Mouse (Mus musculus): ENCODE measurements around the gene 2810459M11Rik.
"Not testable (repeated sequence)": the region's sequence is repeated elsewhere in the genome, so short reads cannot be mapped to it uniquely, and the experiment has no call there.

2810459M11Rik gene

DNA sequence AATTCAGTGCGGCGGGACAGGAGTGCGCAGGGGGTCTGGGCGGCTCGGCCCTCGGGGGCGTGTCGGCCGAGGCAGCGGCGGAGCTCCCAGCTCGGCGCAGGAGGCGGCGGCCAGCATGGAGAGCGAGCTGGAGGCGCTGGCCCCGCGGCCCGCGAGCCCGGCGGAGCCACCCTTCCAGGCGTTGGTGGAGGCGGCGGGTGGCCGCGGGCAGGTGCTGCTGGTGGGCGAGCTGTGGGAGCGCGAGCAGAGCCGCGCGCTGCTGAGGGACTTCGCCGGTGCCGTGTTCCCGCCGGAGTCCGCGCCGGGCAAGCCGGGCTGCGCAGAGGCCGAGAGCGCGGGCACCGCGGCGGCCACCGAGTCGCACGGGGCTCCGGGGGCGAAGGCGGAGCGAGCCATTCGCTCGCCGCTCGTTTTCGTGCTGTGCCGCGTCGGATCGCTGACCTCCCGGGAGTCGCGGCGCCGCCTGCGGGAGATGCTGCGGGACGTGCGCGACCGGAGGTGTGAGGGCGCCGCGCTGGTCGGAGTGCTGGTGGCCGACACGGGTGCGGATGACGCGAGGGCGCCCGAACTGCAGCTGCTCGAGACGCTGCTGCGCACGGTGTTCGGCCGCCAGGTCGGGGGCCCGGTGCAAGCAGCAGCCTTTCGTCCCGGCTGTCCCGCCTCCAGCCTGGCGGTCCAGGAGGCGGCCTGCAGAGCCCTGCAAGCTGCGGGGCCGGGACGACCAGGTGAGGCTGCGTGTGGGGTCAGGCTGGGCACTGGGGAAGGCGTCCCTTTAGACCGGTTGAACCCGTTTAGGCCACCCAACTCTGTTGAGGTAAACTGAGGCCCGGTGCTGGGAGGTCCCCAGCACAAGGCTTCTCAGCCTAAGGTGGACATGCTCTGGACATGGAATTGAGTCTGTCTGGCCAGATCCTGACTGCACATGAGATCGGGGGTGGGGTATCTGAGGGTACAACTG lies at the start of gene 2810459M11Rik:
TSS of gene 2810459M11Rik (plus strand) at position 16 of the 958 bp plus-strand sequence.
- DNase-seq = no peak

DNA sequence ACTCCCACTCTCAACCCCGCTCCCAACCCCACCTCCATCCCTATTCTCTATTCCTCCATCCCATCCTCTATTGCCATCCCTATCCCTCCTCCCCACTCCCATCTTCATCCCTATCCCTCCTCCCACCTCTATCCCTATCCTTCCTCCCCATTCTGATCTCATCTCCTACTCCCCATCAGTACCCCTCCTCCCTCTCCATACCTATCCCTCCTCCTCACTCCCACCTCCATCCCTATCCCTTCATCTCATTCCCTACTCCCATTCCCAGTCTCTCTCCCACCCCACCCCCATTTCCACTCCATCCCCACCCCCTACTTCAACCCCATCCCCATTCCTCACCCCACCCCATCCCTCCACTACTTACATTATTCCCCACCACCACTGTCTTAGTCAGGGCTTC lies 48.4 kb upstream of the 2810459M11Rik start:
- no peak for DNase-seq

DNA sequence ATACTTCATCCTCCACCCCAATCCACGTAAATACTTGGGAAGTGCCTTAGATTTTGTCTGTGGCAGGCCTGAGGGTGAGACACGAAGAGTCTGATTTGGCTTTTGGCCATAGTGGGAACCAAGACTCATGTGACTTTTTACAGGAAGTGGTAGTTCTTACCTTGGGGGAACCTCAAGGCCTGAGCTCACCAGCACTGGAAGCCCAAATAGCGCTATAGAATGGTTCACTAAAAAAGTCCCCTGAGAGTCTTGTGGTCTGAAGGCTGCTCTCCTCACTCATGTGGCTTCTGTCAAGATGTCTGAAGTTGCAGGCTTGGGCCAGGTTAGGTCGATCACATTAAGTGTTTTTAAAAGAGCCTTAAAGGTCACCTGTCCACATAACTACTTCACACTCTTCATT lies 47.7 kb upstream of the 2810459M11Rik start:
- DNase-seq = no peak

DNA sequence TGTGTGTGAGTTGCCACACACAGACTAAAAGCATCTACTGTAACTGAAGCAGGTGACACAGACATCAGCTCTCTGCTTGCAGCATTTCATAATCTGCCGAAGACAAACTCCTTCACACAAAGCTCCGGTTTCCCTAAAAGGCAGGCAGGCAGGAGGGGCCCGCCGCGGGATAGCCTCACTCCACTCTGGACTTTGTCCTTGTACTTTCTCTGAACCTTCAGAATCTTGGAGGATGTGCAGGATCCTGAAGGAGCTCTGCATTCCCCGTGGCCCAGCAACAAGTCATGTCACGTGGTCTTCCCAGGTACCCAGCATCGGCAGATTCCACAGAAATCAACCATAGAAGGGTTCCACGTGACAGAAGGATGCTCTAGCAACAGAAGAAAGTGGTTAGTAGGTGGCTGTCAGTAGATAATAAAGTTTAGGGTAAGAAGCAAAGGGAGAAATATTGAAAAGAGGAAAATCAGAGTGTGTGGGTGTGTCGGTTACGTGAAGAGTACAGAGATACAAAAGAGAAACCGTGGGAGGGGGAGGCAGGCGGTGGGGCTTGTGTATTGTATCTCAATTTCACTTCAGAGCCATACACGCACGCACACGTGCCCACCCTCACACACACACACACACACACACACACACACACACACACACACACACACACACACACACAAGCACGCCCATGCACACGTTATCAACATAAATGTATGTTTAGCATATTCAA lies 45.7 kb upstream of the 2810459M11Rik start:
- no peak for DNase-seq

DNA sequence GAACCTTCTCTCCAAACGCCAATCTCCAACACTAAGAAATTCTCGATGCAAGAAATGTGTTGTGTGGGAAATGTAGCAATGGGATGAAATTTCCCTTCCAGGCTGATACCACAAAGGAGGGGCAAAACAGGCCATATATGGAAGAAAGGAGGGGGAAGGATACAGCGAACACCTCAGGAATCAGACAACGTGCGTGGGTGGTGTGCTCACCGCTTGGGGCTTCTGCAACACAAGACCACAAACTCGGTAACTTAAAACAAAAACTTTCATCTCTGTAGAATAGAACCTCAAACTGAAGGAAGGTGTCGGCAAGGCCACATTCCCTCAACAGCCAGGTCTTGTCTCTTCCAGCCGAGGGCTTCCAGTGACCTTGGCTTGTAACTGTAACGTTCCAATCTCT lies 40.1 kb upstream of the 2810459M11Rik start:
- DNase-seq = no peak

DNA sequence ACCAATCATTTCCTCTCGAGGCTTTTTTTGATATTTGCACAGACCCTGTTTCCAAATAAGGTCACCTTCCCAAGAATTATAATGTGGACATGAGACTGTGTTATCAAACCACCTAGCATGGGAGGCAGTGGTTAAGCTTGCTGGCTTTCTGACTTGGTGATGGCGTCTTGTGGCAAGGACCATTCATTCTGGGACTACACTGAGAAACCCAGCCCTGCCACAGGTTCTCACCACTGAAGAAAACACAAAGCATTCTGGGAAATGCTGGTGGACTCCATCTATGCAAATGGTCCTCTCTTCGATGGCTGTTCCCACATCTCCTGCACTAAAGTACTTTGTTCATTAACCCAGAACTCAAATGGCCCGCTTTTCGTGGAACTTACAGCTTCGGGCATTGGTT lies 39.6 kb upstream of the 2810459M11Rik start:
- no peak for DNase-seq

DNA sequence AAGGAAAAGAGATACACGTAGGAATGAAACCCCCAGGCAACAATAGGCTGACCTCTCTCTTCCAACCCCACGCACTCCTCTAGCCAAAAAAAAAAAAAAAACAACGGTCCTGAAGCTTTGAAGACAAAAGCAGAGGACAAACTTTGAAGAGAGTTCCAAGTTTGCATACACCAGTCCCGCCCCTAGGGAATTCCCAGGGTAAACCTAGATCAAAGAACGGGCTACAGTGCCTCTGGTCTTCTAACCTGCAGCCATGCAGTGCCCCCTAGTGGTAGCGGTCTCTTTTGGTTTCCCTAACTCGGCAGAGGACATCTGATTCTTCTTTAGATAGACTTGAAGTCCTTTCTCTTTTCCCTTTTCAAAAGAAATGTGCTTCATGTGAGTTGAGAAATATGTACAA lies 37.9 kb upstream of the 2810459M11Rik start:
- peak; percentile 71 for DNase-seq

DNA sequence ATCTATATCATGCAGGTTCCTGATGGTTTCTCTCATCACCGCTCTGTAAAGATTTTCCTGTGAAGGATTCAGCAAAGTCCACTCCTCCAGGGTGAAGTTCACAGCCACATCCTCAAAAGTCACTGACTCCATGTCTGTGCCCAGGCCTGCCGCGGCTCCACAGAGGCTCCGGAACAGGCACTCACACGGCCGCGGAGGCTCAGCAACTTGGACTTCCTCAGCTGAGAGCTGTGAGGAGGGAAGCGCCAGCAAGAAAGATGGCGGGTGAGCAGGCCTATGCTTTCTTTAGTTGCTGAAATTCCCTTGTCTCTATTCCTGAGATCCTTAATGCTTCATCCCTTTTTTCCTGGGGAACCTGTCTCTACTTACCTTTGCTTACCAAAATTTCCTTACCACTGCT lies 29.9 kb upstream of the 2810459M11Rik start:
- DNase-seq = not testable (repeated sequence)

DNA sequence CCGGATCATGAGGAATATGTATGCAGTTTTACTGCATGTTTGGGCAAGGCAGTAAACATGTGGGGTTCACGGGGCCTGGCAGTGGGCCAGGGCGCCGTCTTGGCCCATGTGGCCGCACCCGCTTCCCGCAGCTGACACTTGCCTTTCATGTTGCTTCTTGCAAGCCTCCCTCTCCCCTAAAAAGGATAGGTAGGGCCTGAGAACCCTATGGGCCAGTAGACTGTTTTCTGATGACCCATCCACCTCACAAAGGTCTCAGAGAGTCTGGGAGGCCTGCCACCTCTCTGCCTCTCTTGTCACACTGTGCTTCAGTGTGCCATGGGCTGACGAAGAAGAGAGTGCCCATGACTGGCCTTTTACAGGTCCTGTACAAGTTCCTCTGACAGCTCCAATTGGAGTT lies 29.1 kb upstream of the 2810459M11Rik start, which contains the start of gene Spata3:
TSS of gene Spata3 (plus strand) at position 301 of the 400 bp plus-strand sequence.
- no peak for DNase-seq

DNA sequence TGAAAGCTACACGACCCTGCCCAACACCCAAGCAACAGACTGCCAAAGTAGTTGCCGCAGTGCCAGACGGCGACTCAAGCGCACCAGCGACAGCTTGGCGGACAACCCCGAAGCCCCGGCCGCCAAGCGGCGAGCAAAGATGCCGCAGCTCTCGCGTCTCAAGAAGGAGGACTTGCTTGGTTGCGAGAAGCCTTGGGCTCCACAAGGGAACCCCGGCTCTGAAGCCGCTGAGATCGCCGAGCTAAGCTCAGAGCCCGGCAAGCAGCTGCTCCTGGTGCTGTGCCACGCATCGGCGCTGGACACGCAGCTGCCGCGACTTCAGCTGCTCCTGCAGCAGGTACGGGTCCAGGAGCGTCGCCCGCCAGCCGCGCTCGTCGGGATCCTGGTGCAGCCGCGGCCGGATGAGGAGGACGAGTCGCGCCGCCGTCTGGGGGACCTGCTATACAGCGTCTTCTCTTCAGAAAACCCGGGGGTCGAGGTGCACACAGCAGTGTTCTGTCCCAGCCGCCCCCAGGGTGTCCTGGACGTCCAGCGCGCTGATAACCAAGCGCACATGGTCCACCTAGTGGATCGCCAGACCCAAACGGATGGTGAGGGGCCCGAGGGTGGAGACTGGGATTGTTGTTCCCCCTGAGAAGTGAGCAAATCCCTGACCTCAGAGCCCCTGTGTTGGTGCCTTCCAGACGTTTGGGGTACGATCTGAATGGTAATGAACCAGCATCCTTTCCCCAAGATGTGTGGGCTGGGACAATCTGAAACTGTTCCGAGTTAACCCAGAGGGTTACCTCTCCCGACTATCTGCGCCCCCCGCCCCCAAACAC lies 27.2 kb upstream of the 2810459M11Rik start:
- DNase-seq = peak; percentile 26

DNA sequence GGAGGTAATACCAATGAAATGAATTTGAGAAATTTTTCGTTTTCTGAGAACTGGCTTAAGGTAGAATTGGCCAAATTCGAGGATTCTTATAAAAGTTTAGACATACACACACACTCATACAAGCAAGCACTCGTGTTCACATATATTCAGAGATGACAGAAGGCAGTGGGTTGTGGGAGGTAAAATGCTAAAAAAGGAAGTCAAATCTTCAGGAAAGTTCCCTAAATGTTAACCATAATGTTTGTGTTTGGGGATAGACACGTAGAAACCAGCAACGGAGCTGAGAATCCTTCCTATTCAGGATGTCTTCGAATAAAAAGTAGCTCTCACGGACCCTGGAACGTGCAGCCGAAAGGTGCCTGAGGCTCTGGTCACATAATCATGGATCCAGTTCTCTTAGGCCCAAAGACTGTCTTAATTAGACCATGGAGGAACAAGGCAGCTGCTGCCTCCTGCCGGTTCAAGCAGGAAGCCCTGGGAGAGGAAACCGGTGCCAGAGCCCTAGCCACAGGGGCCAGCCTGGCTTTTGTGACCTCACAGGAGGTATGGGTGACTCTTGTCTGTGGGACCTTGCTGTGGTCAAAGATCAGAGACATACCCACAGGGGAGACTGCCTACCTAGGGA lies 24.2 kb upstream of the 2810459M11Rik start:
- DNase-seq = no peak

DNA sequence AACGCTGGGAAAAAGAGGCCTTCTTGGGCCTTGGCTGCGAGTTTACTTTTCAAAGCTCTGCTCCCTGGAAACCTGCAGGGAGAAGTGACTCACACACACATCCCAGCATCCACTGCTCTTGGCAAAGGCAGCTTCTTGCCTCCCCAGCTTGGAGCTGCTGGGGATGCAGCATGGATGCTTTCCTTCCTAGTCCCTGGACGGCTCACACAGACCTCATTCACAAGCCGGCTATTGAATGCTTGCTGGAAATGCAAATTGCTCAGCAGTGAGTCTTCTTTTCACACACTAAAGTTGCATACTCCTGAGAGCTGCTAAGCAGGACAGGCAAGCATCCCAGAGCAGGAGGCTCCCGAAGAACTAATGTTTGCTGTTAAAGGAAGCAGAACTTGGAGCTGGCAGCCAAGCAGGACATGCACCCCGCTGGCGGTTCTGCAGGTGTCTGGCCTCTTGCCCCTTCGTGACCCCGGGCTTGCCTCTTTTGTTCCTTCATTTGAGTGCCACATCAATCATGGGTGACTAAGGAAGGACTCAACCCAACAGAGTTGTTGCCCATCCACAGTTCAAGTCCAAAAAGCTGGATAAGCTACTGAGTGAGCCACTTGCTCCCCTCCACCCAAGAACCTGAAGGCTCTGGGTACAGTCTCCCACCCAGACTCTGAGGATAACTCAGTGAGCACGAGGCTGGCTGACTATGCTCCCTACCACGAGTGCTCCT lies 13.2 kb upstream of the 2810459M11Rik start:
- no peak for DNase-seq

DNA sequence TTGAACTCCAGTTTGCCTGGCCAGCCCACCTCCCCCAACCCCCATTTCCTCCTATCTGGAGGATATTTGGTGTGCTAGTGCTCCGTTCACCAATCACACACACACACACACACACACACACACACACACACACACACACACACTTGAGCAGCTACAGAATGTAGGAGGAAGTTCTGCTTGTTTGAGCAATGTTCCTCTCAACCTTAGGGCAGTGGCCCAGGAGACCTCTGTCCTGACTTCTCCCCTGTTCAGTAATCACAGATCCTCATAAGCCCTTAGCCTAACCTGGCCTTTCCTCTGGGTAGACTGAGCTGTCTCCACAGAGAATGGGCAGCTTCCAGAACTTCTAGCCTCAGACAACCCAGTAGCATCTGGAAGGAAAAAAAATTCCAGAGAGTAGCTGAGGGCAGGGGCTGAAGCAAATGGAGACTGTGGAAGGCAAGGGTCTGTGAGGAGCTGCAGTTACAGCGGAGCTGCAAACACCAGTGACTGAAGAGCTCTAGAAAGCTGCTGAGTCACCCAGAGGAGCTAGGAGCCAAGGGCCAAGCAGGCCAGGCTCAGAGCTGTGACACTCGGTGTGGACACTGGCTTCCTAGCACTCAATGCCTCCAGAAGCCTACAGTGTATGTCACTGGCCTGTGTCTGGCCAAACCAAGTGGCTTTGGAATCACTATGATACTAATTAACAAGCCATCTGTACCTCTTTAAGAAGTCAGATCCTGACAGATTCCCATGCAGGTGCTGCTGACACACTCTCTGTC lies 7.3 kb upstream of the 2810459M11Rik start:
- peak; percentile 49 for DNase-seq

DNA sequence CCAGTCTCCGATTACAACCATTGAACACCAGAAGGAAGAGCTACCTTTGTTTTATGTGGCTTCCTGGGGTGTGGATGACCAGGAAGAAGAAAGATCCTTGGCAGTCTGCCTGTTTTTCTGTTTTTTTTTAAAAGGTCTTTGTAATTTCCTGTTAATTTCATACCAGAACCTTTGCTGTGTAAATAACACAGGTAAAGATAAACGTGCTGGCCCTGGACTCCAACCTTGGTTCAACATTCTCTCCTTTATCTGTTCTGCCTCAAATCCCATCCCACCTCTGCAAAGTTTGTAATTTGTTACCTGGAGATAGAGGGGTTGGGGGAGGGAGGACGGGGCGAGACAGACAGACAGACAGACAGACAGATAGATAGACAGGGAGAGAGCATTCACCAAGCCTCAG lies 5.5 kb upstream of the 2810459M11Rik start:
- DNase-seq = no peak

DNA sequence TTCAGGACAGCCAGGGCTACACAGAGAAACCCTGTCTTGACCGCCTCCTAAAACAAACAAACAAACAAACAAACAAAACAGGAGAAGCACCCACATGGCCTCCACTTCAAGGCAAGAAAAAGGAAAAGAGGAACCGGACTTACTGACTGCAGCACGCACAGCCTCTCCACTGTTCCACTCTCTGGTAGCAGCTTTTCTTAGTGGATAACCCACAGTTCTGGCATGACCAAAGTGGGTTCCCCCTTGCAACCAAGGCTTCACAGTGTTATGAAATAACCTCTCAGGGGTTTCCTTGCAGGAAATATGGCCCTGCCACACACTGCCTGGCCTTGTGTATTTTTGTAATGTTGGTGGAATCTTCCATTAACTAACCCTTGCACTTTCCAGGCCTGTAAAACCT lies 4.8 kb upstream of the 2810459M11Rik start:
- DNase-seq = no peak

DNA sequence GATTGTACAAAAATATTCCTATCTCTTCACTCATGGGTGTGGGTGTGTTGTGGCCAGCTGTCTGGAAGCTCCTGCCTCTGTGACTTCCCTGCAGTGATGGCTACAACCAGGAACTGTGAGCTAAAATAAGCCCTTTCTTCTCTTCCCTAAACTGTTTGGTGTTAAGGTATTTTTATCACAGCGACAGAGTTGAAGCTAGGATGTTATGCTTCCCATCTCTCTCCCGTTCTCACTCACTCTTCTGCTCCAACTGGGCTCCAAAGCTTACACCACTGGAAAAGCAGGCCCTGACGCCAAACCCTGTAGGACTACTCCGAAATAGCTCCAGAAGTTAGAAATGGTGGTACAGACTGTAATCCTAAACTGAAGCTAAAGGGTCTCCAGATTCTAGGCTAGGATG lies 607 bp upstream of the 2810459M11Rik start:
- no peak for DNase-seq

DNA sequence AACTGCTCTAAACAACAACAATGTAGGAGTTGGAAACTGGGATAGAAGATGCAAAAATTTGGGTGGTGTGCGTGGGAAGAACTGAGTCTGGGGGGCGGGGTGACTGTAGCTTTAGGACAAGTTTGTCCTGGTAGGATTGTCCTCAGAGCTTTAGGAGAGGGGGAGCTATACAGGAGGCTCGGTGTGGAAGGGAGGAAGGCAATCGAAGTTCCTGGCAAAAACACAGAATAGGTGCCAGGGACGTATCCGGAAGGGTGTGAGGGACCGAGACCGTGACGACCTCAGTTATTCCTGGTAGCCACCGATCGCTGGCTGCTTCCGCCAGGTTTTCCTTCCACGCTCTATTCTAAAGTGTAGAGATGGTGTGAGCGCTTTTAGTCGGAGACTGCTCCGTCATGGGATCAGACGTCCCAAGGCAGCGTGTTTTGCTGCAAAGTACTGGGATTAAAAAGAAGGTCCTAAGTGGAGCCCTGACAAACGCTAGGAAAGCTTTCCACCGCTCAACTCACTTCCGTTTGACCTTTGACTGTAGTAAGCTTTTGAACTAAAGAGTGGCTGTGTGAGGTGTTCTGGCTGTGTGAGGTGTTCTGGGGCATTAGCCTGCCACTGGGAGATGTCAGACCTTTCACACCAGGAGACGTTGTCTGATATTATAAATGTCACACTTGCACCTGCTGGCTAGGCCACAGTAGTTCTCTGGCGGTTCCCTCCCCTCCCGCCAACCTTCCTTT lies 1.3 kb downstream of the 2810459M11Rik start:
- no peak for DNase-seq

DNA sequence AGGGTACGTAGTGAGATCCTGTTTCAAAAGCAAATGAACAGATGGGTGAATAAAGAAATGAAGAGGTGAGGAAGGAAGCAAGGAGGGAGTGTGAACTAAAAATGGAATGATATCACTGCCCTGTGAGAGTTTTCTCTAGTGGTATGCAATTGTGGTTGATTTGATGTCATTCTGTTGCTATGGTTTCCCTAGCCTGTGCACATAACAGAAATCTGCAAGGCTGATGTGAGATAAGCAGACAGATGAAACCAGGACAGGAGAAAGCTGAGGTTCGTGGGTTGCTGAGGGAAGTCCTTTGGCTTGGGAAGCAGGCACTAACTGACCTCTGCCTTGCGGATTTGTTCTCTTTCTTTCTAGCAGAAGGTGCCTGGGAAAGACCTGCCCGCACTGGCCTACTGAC lies 2.6 kb downstream of the 2810459M11Rik start:
- no peak for DNase-seq

DNA sequence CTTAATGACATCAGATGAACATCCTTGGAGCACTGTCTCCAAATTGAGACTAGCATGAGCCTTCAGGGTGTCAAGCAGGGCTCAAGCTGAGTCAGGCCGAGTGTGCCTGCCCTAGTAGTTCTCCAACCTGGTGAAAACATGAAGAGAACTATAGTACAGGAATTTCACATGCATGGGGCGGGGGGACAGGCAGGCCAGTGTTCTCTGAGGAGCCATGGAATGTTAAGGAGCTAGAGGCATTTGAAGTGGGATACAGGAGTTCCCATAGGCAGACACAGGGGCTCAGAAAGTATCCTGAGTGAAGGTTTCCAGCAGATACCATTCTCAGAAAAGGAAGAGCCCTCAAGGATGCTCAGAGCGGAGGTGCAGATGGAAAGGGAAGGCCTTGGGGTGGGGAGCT lies 3.1 kb downstream of the 2810459M11Rik start:
- no peak for DNase-seq

DNA sequence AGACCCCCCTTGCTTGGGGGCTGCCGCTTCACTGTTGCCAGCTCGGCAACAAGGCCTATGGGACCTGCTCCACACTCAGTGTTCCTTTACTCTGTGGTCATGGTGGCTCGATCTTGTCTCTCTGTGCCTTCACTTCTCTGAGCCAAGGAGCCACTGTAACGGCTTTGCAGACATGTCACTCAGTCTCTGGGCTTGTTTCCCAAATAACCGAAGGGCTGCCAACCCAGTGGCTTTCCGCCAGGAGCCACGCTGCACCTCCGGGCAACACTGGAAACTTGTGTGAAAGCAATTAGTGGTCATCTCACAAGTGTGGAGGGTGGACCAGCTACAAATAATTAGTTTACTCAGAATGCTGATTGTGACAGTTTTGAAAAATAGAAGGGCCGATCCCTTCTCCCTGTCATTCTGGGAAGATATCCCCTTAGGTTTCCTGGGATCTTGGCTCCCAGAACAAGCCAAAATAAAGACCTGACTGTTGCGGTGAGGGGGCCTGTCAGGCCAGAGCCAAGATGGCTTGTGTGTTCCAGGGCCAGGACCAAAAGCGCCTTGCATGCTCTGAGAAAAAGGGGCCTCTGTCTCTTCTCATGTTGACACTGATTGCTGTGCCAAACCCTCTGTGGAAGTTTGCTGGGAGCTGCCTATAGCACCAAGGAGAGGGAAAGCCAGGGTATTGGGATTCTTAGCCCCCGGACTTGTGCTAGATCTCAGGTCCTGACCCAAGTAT lies 7.7 kb downstream of the 2810459M11Rik start:
- peak; percentile 61 for DNase-seq
